Mouse (Mus musculus): ENCODE measurements around the gene Oxsm. TPM values are rescaled to one million over a fixed set of nuclear protein-coding genes. Genes with fewer than 3 reads are reported as not detected.

Oxsm gene
- polyA plus RNA-seq (2015; fragmentation: Nextera tagmentation; extraction: Ambion mirVana), result 4.2 and 4.3 TPM in 2 replicates

DNA sequence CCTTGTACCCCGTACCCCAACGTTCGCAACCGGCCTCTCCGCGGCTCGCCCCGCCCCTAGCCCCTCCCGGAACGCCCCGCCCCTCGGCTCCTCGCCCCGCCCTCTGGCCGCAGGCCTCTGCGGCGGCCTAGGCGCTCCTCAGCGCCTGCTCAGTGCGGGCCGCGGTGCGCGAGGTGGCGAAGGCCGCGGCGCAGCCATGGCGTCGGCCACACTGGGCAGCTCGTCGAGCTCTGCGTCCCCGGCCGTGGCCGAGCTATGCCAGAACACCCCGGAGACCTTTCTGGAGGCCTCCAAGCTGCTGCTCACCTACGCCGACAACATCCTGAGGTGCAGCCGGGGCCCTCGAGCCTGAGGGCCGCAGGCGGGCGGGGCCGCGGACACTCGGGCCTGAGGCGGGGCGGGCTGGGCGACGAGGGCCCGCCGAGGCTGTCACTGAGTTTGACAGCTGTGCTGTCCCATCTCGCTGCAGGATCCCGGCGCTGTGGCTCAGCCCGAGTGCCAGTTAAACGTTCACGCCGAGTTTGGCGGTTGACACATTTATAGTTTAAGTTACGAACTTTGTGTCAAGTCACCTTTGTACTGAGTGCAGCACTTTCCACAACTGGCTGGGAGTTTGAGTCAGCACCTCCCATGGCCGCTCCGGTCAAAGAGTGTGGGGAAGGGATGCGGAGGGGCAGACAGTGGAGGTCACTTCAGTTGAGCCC lies at the start of gene Oxsm, which contains the start of gene Ngly1:
Gene Oxsm, minus strand, starts transcription at position 638 of the 704 bp plus-strand sequence.
Gene Ngly1, plus strand, starts transcription at position 110 of the 704 bp plus-strand sequence.
- Histone ChIP-seq H3K9ac (ENCODE audit: low read length) (peak within 1 kb of the TSS; percentile 97), H3K27me3 (ENCODE audit: control insufficient read depth, insufficient read depth, low read length) (no peaks in the 10 kb centered on the region), H3K4me1 (ENCODE audit: control insufficient read depth, insufficient read depth, low read length) (peaks cover 17% of the 10 kb centered on the region; the same call in 1 of the 2 replicates), H3K9me3 (replicated peaks; ENCODE audit: control insufficient read depth, low read length) (no peaks in the 10 kb centered on the region), H3K4me2 (ENCODE audit: low read depth, low read length) (peak within 1 kb of the TSS; percentile 85), H3K4me3 (replicated peaks; ENCODE audit: low read length) (peak within 1 kb of the TSS; percentile 80), H3K36me3 (ENCODE audit: control insufficient read depth, insufficient read depth, low read length) (no peaks in the 10 kb centered on the region), H3K27ac (ENCODE audit: low read length) (peak within 1 kb of the TSS; percentile 89)
- ATAC-seq (ENCODE audit: insufficient read depth, low FRiP score), result peak; percentile 99
- under 1% methylated on average over 65 of the region's 65 CpGs for WGBS

DNA sequence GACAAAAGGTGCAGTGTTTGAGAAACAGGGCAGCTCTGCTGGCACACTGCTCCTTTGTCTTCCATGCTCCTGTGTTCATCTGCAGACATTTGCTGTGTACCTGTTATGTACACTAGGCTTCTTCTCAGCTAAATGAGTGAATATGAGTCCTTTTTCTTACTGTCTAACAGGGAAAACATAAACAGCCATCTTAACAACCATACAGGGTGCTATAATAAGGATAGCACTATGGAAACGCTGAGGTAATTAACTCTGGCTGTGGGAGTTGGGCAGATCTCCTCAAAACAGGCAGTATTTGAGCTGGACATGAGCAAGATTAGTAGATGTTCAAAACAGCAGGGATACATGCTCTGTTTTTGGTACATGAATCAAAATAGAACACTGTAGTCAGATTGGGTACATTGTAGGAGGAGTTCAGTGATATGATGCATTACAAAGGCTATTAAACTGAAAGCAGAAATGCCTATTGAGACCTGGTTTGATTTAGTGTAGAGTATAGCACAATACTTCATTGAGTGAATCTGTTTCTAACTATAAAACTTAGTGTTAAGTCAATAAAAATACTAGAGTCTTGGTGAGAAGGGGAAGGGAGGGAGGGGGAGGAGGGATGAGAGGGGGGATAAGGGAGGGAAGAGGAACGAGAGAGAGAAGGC lies 47.3 kb upstream of the Oxsm start:
- Histone ChIP-seq H3K9me3 (replicated peaks; ENCODE audit: control insufficient read depth, low read length) (no peaks in the 10 kb centered on the region), H3K9ac (ENCODE audit: low read length) (no peak overlapping the region), H3K4me2 (ENCODE audit: low read depth, low read length) (no peak overlapping the region), H3K27me3 (ENCODE audit: control insufficient read depth, insufficient read depth, low read length) (no peaks in the 10 kb centered on the region), H3K4me1 (ENCODE audit: control insufficient read depth, insufficient read depth, low read length) (no peaks in the 10 kb centered on the region), H3K36me3 (ENCODE audit: control insufficient read depth, insufficient read depth, low read length) (peaks cover 5% of the 10 kb centered on the region; the same call in 1 of the 2 replicates), H3K27ac (ENCODE audit: low read length) (no peak overlapping the region), H3K4me3 (replicated peaks; ENCODE audit: low read length) (no peak overlapping the region)
- ATAC-seq (ENCODE audit: insufficient read depth, low FRiP score), result no peak
- 73% methylated on average over 2 of the region's 2 CpGs for WGBS

GRCm38 (mm10) chr14:16293921-16294320 lies 44.3 kb upstream of the Oxsm start:
- no peak overlapping the region for H3K9ac ChIP-seq (ENCODE audit: low read length)
- H3K27me3 ChIP-seq (ENCODE audit: control insufficient read depth, insufficient read depth, low read length), result no peaks in the 10 kb centered on the region
- no peak overlapping the region for H3K4me2 ChIP-seq (ENCODE audit: low read depth, low read length)
- no peak overlapping the region for H3K4me3 ChIP-seq (replicated peaks; ENCODE audit: low read length)
- no peak overlapping the region for H3K27ac ChIP-seq (ENCODE audit: low read length)
- ATAC-seq (ENCODE audit: insufficient read depth, low FRiP score), result no peak
- no peaks in the 10 kb centered on the region for H3K4me1 ChIP-seq (ENCODE audit: control insufficient read depth, insufficient read depth, low read length)
- H3K36me3 ChIP-seq (ENCODE audit: control insufficient read depth, insufficient read depth, low read length), result peaks cover 5% of the 10 kb centered on the region; the same call in 1 of the 2 replicates
- 76% methylated on average over 1 of the region's 1 CpGs for WGBS
- H3K9me3 ChIP-seq (replicated peaks; ENCODE audit: control insufficient read depth, low read length), result no peaks in the 10 kb centered on the region

GRCm38 (mm10) chr14:16293015-16293414 lies 43.4 kb upstream of the Oxsm start:
- H3K4me1 ChIP-seq (ENCODE audit: control insufficient read depth, insufficient read depth, low read length), result no peaks in the 10 kb centered on the region
- H3K36me3 ChIP-seq (ENCODE audit: control insufficient read depth, insufficient read depth, low read length), result peaks cover 5% of the 10 kb centered on the region; the same call in 1 of the 2 replicates
- no peak for ATAC-seq (ENCODE audit: insufficient read depth, low FRiP score)
- H3K4me2 ChIP-seq (ENCODE audit: low read depth, low read length), result no peak overlapping the region
- H3K9me3 ChIP-seq (replicated peaks; ENCODE audit: control insufficient read depth, low read length), result no peaks in the 10 kb centered on the region
- no peaks in the 10 kb centered on the region for H3K27me3 ChIP-seq (ENCODE audit: control insufficient read depth, insufficient read depth, low read length)
- H3K9ac ChIP-seq (ENCODE audit: low read length), result no peak overlapping the region
- no peak overlapping the region for H3K27ac ChIP-seq (ENCODE audit: low read length)
- no peak overlapping the region for H3K4me3 ChIP-seq (replicated peaks; ENCODE audit: low read length)

GRCm38 (mm10) chr14:16292371-16292770 lies 42.8 kb upstream of the Oxsm start:
- H3K27ac ChIP-seq (ENCODE audit: low read length), result no peak overlapping the region
- H3K9ac ChIP-seq (ENCODE audit: low read length), result no peak overlapping the region
- ATAC-seq (ENCODE audit: insufficient read depth, low FRiP score), result no peak
- no peaks in the 10 kb centered on the region for H3K9me3 ChIP-seq (replicated peaks; ENCODE audit: control insufficient read depth, low read length)
- no peak overlapping the region for H3K4me3 ChIP-seq (replicated peaks; ENCODE audit: low read length)
- no peaks in the 10 kb centered on the region for H3K4me1 ChIP-seq (ENCODE audit: control insufficient read depth, insufficient read depth, low read length)
- peaks cover 5% of the 10 kb centered on the region; the same call in 1 of the 2 replicates for H3K36me3 ChIP-seq (ENCODE audit: control insufficient read depth, insufficient read depth, low read length)
- WGBS, result 23% methylated on average over 1 of the region's 1 CpGs
- H3K4me2 ChIP-seq (ENCODE audit: low read depth, low read length), result no peak overlapping the region
- no peaks in the 10 kb centered on the region for H3K27me3 ChIP-seq (ENCODE audit: control insufficient read depth, insufficient read depth, low read length)

DNA sequence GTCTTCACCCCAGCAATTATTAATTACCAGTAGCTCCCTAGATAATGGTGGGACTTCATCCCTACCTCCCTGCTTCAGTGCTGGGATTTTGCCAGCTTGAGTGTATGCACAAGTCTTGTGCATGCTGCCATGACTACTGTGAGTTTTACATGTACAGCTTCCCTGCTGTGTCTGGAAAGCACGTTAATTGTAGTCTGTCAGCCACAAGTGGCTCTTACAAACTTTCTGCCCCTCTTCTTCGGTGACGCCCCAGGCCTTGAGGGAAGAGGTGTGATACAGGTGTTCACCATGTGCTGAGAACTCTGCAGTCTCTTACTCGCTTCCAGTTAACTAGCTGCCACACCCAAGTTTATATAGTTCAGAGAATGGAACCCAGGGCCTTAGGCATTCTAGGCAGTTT lies 34.4 kb upstream of the Oxsm start:
- 85% methylated on average over 4 of the region's 4 CpGs for WGBS

DNA sequence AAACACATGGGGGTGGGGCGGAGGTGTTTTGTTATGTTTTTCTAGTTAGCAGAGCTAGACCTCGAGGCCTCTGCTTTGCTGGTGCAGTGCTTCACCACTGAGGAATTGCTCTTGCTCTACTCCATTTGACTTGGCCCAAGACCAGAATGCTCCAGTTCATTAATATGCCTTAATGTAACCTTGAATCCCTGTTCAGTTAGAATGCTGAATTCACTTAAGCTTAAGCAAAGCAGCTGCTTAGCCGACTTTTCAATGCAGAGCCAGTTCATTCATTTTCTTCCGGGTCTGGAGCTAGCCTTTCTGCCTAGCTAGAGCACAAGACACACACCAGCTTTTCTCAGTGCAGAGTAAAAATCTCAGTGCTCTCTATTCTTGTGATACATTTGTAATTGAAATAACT lies 29.6 kb upstream of the Oxsm start:
- no peak overlapping the region for H3K4me3 ChIP-seq (replicated peaks; ENCODE audit: low read length)
- peaks cover 3% of the 10 kb centered on the region; the same call in 1 of the 2 replicates for H3K36me3 ChIP-seq (ENCODE audit: control insufficient read depth, insufficient read depth, low read length)
- H3K9ac ChIP-seq (ENCODE audit: low read length), result no peak overlapping the region
- H3K4me1 ChIP-seq (ENCODE audit: control insufficient read depth, insufficient read depth, low read length), result no peaks in the 10 kb centered on the region
- no peak overlapping the region for H3K4me2 ChIP-seq (ENCODE audit: low read depth, low read length)
- H3K9me3 ChIP-seq (replicated peaks; ENCODE audit: control insufficient read depth, low read length), result no peaks in the 10 kb centered on the region
- no peak overlapping the region for H3K27ac ChIP-seq (ENCODE audit: low read length)
- no peak for ATAC-seq (ENCODE audit: insufficient read depth, low FRiP score)
- H3K27me3 ChIP-seq (ENCODE audit: control insufficient read depth, insufficient read depth, low read length), result no peaks in the 10 kb centered on the region
- WGBS, result 62% methylated on average over 4 of the region's 4 CpGs

More for the DNA sequence above, 34.4 kb upstream of the Oxsm start:
- ATAC-seq (ENCODE audit: insufficient read depth, low FRiP score), result no peak
- H3K9me3 ChIP-seq (replicated peaks; ENCODE audit: control insufficient read depth, low read length), result no peaks in the 10 kb centered on the region
- no peaks in the 10 kb centered on the region for H3K4me1 ChIP-seq (ENCODE audit: control insufficient read depth, insufficient read depth, low read length)
- H3K9ac ChIP-seq (ENCODE audit: low read length), result no peak overlapping the region
- H3K4me3 ChIP-seq (replicated peaks; ENCODE audit: low read length), result no peak overlapping the region
- no peak overlapping the region for H3K27ac ChIP-seq (ENCODE audit: low read length)
- H3K27me3 ChIP-seq (ENCODE audit: control insufficient read depth, insufficient read depth, low read length), result no peaks in the 10 kb centered on the region
- H3K36me3 ChIP-seq (ENCODE audit: control insufficient read depth, insufficient read depth, low read length), result peaks cover 3% of the 10 kb centered on the region; the same call in 1 of the 2 replicates
- H3K4me2 ChIP-seq (ENCODE audit: low read depth, low read length), result no peak overlapping the region

- H3K27me3 ChIP-seq (ENCODE audit: control insufficient read depth, insufficient read depth, low read length), result no peaks in the 10 kb centered on the region
- H3K4me1 ChIP-seq (ENCODE audit: control insufficient read depth, insufficient read depth, low read length), result no peaks in the 10 kb centered on the region
- no peak overlapping the region for H3K4me2 ChIP-seq (ENCODE audit: low read depth, low read length)
- H3K36me3 ChIP-seq (ENCODE audit: control insufficient read depth, insufficient read depth, low read length), result 0 out of 2 replicates have a peak, but pooled peaks cover 3% of the 10 kb centered on the region
- H3K9me3 ChIP-seq (replicated peaks; ENCODE audit: control insufficient read depth, low read length), result no peaks in the 10 kb centered on the region
- WGBS, result 83% methylated on average over 3 of the region's 3 CpGs
- no peak overlapping the region for H3K4me3 ChIP-seq (replicated peaks; ENCODE audit: low read length)
- ATAC-seq (ENCODE audit: insufficient read depth, low FRiP score), result no peak
- H3K9ac ChIP-seq (ENCODE audit: low read length), result no peak overlapping the region
- no peak overlapping the region for H3K27ac ChIP-seq (ENCODE audit: low read length)
These were observed 24.1 kb upstream of the Oxsm start for GRCm38 (mm10) chr14:16273677-16274076.

GRCm38 (mm10) chr14:16269776-16270175 lies 20.2 kb upstream of the Oxsm start:
- 89% methylated on average over 2 of the region's 2 CpGs for WGBS

More at GRCm38 (mm10) chr14:16269776-16270175, 20.2 kb upstream of the Oxsm start:
- ATAC-seq (ENCODE audit: insufficient read depth, low FRiP score), result no peak
- H3K4me2 ChIP-seq (ENCODE audit: low read depth, low read length), result no peak overlapping the region
- no peaks in the 10 kb centered on the region for H3K9me3 ChIP-seq (replicated peaks; ENCODE audit: control insufficient read depth, low read length)
- no peaks in the 10 kb centered on the region for H3K27me3 ChIP-seq (ENCODE audit: control insufficient read depth, insufficient read depth, low read length)
- no peak overlapping the region for H3K27ac ChIP-seq (ENCODE audit: low read length)
- no peaks in the 10 kb centered on the region; the same call in 1 of the 2 replicates for H3K4me1 ChIP-seq (ENCODE audit: control insufficient read depth, insufficient read depth, low read length)
- no peak overlapping the region for H3K4me3 ChIP-seq (replicated peaks; ENCODE audit: low read length)
- 0 out of 2 replicates have a peak, but pooled peaks cover 3% of the 10 kb centered on the region for H3K36me3 ChIP-seq (ENCODE audit: control insufficient read depth, insufficient read depth, low read length)
- H3K9ac ChIP-seq (ENCODE audit: low read length), result no peak overlapping the region

Data from stomach, embryonic 16.5 days (tissue).